ENCODE assay signal across 25 mouse cellular contexts in the genomic region with DNA sequence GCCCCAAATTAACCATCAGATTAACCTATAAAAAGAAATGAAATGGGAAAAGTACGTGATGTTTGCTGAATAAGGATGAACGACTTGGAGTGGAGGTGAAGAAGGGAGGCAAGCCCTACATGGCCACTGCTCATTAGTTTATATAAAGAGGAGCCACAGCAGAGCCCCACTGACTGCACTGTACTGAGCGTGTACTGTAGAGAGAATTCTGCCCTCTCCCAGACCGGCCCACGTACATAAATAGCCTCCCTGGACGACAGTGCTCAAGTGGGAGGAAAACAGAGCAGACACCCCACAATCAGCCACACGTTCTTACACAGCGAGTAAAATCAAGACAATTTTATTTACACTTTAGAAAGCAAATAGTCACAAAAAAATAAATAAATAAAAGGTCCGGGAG. TPM values are rescaled to one million over a fixed set of nuclear protein-coding genes. Genes with fewer than 3 reads are reported as not detected.
DNase-seq lines count a peak whose midpoint lies in the region; ATAC-seq lines count a peak whose summit lies in the region.
"Had no signal": no experiment of that assay in that cellular context is flagged by ENCODE, and none has a peak within 500 bp of the region (broad histone marks: within the 10 kb centered on the region; RNA-seq: fewer than 3 reads in every experiment).

No protein-coding gene starts in this region.

- intact Hi-C loops in heart, postnatal 14 days (cut with DNase I): no loop called here
- intact Hi-C loops in heart, postnatal 10 days (cut with DNase I): no loop called here

- H3K9ac ChIP-seq in heart, embryonic 12.5 days: no peak overlapping the region
- no peak overlapping the region for H3K9ac ChIP-seq in heart, embryonic 15.5 days
- H3K9ac ChIP-seq: forebrain, embryonic 13.5 days; hindbrain, embryonic 12.5 days; hindbrain, embryonic 15.5 days had no signal

- no peak for ATAC-seq in heart, embryonic 12.5 days (ENCODE audit: insufficient number of reproducible peaks, low FRiP score)
- peak; percentile 55; the same call in 1 of the 2 replicates for ATAC-seq in heart, embryonic 15.5 days (replicated peaks; ENCODE audit: insufficient number of reproducible peaks, insufficient read depth, low FRiP score, low read depth)
- ATAC-seq: activated CD4-positive, CD25-positive, alpha-beta regulatory T cell, adult 4 months; forebrain, embryonic 13.5 days; forebrain, embryonic 16.5 days; intestine, postnatal 0 days had no signal

- peak; percentile 85 for DNase-seq in heart, adult 11 months
- no peak for DNase-seq in heart, postnatal 4 days
- DNase-seq in heart, postnatal 14 days: no peak
- no peak for DNase-seq in heart, postnatal 10 days
- DNase-seq in adrenal gland, postnatal 4 days (ENCODE audit: low spot score in 2 of 2): no peak
- DNase-seq: adrenal gland, adult 8-10 months; adrenal gland, postnatal 25 days; cerebellum, adult 18-20 months; cerebellum, adult 9-10 months; cerebellum, postnatal 14 days; gastrocnemius, postnatal 10 days; gastrocnemius, postnatal 36 days; kidney, adult 8-10 months had no signal

- 45% methylated on average over 9 of the region's 9 CpGs for WGBS in heart, embryonic 12.5 days
- WGBS in heart, embryonic 15.5 days: 30% methylated on average over 9 of the region's 9 CpGs

- no peak overlapping the region for H3K4me3 ChIP-seq in heart, embryonic 12.5 days
- H3K4me3 ChIP-seq in heart, embryonic 15.5 days: peak overlapping the region; percentile 21; the same call in 1 of the 2 replicates
- H3K4me3 ChIP-seq: forebrain, embryonic 10.5 days; forebrain, embryonic 13.5 days; hindbrain, embryonic 12.5 days; hindbrain, embryonic 15.5 days had no signal

- H3K36me3 ChIP-seq in heart, embryonic 12.5 days: 0 out of 2 replicates have a peak, but pooled peaks cover 3% of the 10 kb centered on the region
- no peaks in the 10 kb centered on the region for H3K36me3 ChIP-seq in heart, embryonic 15.5 days
- H3K36me3 ChIP-seq: forebrain, embryonic 10.5 days; hindbrain, embryonic 12.5 days; hindbrain, embryonic 15.5 days had no signal

- peak overlapping the region; percentile 76 for H3K27ac ChIP-seq in heart, embryonic 12.5 days (ENCODE audit: poor library complexity, severe bottlenecking)
- peak overlapping the region; percentile 90 for H3K27ac ChIP-seq in heart, embryonic 15.5 days
- H3K27ac ChIP-seq: forebrain, embryonic 10.5 days; forebrain, embryonic 13.5 days; hindbrain, embryonic 12.5 days; hindbrain, embryonic 15.5 days had no signal

- peaks cover 21% of the 10 kb centered on the region for H3K4me1 ChIP-seq in heart, embryonic 12.5 days (replicated peaks)
- peaks cover 20% of the 10 kb centered on the region for H3K4me1 ChIP-seq in heart, embryonic 15.5 days (replicated peaks)
- H3K4me1 ChIP-seq: forebrain, embryonic 10.5 days; forebrain, embryonic 13.5 days; hindbrain, embryonic 12.5 days; hindbrain, embryonic 15.5 days had no signal

- H3K9me3 ChIP-seq in heart, embryonic 12.5 days (replicated peaks): no peaks in the 10 kb centered on the region
- H3K9me3 ChIP-seq in heart, embryonic 15.5 days (replicated peaks): no peaks in the 10 kb centered on the region
- H3K9me3 ChIP-seq: forebrain, embryonic 10.5 days; forebrain, embryonic 13.5 days; hindbrain, embryonic 12.5 days; hindbrain, embryonic 15.5 days had no signal

- H3K4me2 ChIP-seq in heart, embryonic 12.5 days: peak overlapping the region; percentile 19; the same call in 1 of the 2 replicates
- H3K4me2 ChIP-seq in heart, embryonic 15.5 days: peak overlapping the region; percentile 53
- H3K4me2 ChIP-seq: forebrain, embryonic 13.5 days; hindbrain, embryonic 12.5 days; hindbrain, embryonic 15.5 days had no signal

- peaks cover 4% of the 10 kb centered on the region; the same call in 1 of the 2 replicates for H3K27me3 ChIP-seq in heart, embryonic 12.5 days (replicated peaks)
- H3K27me3 ChIP-seq in heart, embryonic 15.5 days: no peaks in the 10 kb centered on the region
- H3K27me3 ChIP-seq: forebrain, embryonic 13.5 days; hindbrain, embryonic 12.5 days; hindbrain, embryonic 15.5 days had no signal

RNA-seq across cellular contexts. Expression of a gene that starts 23.8 kb away (rescaled TPM):
- total RNA-seq in heart, postnatal 4 days (2021): 10 to 100 TPM; 33.4 to 39.4 TPM
- 13.3 and 15.3 TPM in 2 replicates for polyA plus RNA-seq in heart, embryonic 12.5 days (2016; fragmentation: Nextera tagmentation; extraction: Ambion mirVana)
- 10 to 100 TPM; 19.2 to 21.5 TPM for total RNA-seq in heart, postnatal 14 days (2021)
- polyA plus RNA-seq in heart, embryonic 15.5 days (2015; fragmentation: Nextera tagmentation; extraction: Ambion mirVana): 42.9 and 43.5 TPM in 2 replicates
- total RNA-seq in heart, postnatal 10 days (2021): 10 to 100 TPM; 25.4 to 27.5 TPM
- 1 to 10 TPM in 1 of 2 experiments, under 1 TPM in 1; 0.59 to 1.8 TPM for total RNA-seq in adrenal gland, postnatal 4 days (2021)
- total RNA-seq: adrenal gland, adult 8-10 months; adrenal gland, postnatal 25 days; gastrocnemius, adult 18-20 months; granulocyte monocyte progenitor cell, adult 5-6 weeks; hematopoietic stem cell, adult 5-6 weeks had no signal
- polyA plus RNA-seq: activated CD4-positive, CD25-positive, alpha-beta regulatory T cell, adult 4 months; forebrain, embryonic 13.5 days had no signal

Comparison
In these comparisons a context has a peak if more than half of its experiments do, and no peak if none do; other contexts are left out.
1. RNA of a gene that starts 23.8 kb away (total RNA-seq): 33.4 to 39.4 TPM in heart, postnatal 4 days, 25.4 to 27.5 TPM in heart, postnatal 10 days and 19.2 to 21.5 TPM in heart, postnatal 14 days; 0.59 to 1.8 TPM in adrenal gland, postnatal 4 days; every median in the first group is over 4 times any median in the second.